Mouse (Mus musculus) intestine, embryonic 15.5 days (tissue): ENCODE measurements around the gene Drc1. TPM values are rescaled to one million over a fixed set of nuclear protein-coding genes. Genes with fewer than 3 reads are reported as not detected.

ENCODE experiments used
- ATAC-seq: fragments of 200-750 bp; cut with Nextera tagmentation; 2 replicates; pipeline ENCODE4 v1.8.0; 2017; ENCODE audit warnings: moderate TSS enrichment, moderate library complexity
- H3K27ac ChIP-seq: fragments of 300-500 bp; sonication (generic); 2 replicates; pipeline ENCODE4 v1.5.1; 2015; ENCODE audit warnings: mild to moderate bottlenecking, inconsistent platforms
- H3K27me3 ChIP-seq: fragments of 300-500 bp; sonication (generic); replicated peaks from 2 replicates; pipeline ENCODE4 v1.6.1; 2015; ENCODE audit warnings: inconsistent platforms
- H3K36me3 ChIP-seq: fragments of 300-500 bp; sonication (generic); 2 replicates; pipeline ENCODE4 v1.6.1; 2015; ENCODE audit warnings: inconsistent platforms
- H3K4me1 ChIP-seq: fragments of 300-500 bp; sonication (generic); replicated peaks from 2 replicates; pipeline ENCODE4 v1.6.1; 2015; ENCODE audit warnings: inconsistent platforms
- H3K4me2 ChIP-seq: fragments of 300-500 bp; sonication (generic); replicated peaks from 2 replicates; pipeline ENCODE4 v1.6.1; 2015; ENCODE audit warnings: mild to moderate bottlenecking, inconsistent platforms
- H3K4me3 ChIP-seq: fragments of 300-500 bp; sonication (generic); replicated peaks from 2 replicates; pipeline ENCODE4 v1.5.1; 2015; ENCODE audit warnings: inconsistent platforms
- H3K9ac ChIP-seq: fragments of 300-500 bp; sonication (generic); 2 replicates; pipeline ENCODE4 v1.6.1; 2015; ENCODE audit warnings: inconsistent platforms
- H3K9me3 ChIP-seq: fragments of 300-500 bp; sonication (generic); 2 replicates; pipeline ENCODE4 v1.6.1; 2016; ENCODE audit warnings: inconsistent platforms
- WGBS: fragments of 180-500 bp; shearing (Covaris S2); methylation state at CpG from one replicate; pipeline ENCODE4 v1.1.7; 2015; 5-methylcytosine and 5-hydroxymethylcytosine counted together
- polyA plus RNA-seq: library from polyadenylated mRNA; unstranded; fragments of >200 nt; fragmentation: Nextera tagmentation; extraction: Ambion mirVana; gene quantifications from 2 replicates; pipeline ENCODE4 v1.2.1, GENCODE M21; 2015

Gene Drc1
- polyA plus RNA-seq, 1 experiment from 2014 or later, result 0.38 TPM

GRCm38 (mm10) chr5:30255567-30256354, 25.4 kb upstream of the Drc1 start:
- ATAC-seq, result no peak
- H3K27ac ChIP-seq, result no peak overlapping the region
- H3K4me3 ChIP-seq, result no peak overlapping the region
- H3K4me1 ChIP-seq, result no peaks in the 10 kb centered on the region
- no peaks in the 10 kb centered on the region for H3K27me3 ChIP-seq
- H3K9me3 ChIP-seq, result no peaks in the 10 kb centered on the region
- H3K4me2 ChIP-seq, result no peak overlapping the region
- 64% methylated on average over 12 of the region's 12 CpGs for WGBS
- H3K36me3 ChIP-seq, result peaks cover 4% of the 10 kb centered on the region; the same call in 1 of the 2 replicates
- H3K9ac ChIP-seq, result no peak overlapping the region

- Histone ChIP-seq H3K9ac (no peak overlapping the region), H3K9me3 (no peaks in the 10 kb centered on the region), H3K27me3 (no peaks in the 10 kb centered on the region), H3K36me3 (peaks cover 4% of the 10 kb centered on the region; the same call in 1 of the 2 replicates), H3K4me2 (no peak overlapping the region), H3K27ac (no peak overlapping the region), H3K4me1 (no peaks in the 10 kb centered on the region), H3K4me3 (no peak overlapping the region)
- no peak for ATAC-seq
- WGBS, result 90% methylated on average over 7 of the region's 7 CpGs
Observed at GRCm38 (mm10) chr5:30258776-30259175, 22.4 kb upstream of the Drc1 start.

GRCm38 (mm10) chr5:30270571-30271190, 10.5 kb upstream of the Drc1 start:
- Histone ChIP-seq H3K4me2 (no peak overlapping the region), H3K4me1 (0 out of 2 replicates have a peak, but pooled peaks cover 2% of the 10 kb centered on the region), H3K36me3 (peaks cover 11% of the 10 kb centered on the region; the same call in 1 of the 2 replicates), H3K27me3 (no peaks in the 10 kb centered on the region), H3K9me3 (no peaks in the 10 kb centered on the region), H3K4me3 (no peak overlapping the region), H3K27ac (0 out of 2 replicates have a peak overlapping the region, but pooled peaks have one; percentile 1), H3K9ac (no peak overlapping the region; the same call in 1 of the 2 replicates)
- no peak for ATAC-seq
- WGBS, result 70% methylated on average over 11 of the region's 11 CpGs

GRCm38 (mm10) chr5:30271599-30272281, 9.4 kb upstream of the Drc1 start:
- H3K27ac ChIP-seq, result no peak overlapping the region
- no peak overlapping the region for H3K4me2 ChIP-seq
- ATAC-seq, result no peak
- no peaks in the 10 kb centered on the region for H3K9me3 ChIP-seq
- H3K4me1 ChIP-seq, result 0 out of 2 replicates have a peak, but pooled peaks cover 2% of the 10 kb centered on the region
- H3K27me3 ChIP-seq, result no peaks in the 10 kb centered on the region
- H3K36me3 ChIP-seq, result peaks cover 7% of the 10 kb centered on the region; the same call in 1 of the 2 replicates
- no peak overlapping the region for H3K9ac ChIP-seq
- H3K4me3 ChIP-seq, result no peak overlapping the region
- 79% methylated on average over 11 of the region's 11 CpGs for WGBS

GRCm38 (mm10) chr5:30276361-30276760, 4.8 kb upstream of the Drc1 start:
- H3K9ac ChIP-seq, result no peak overlapping the region
- WGBS, result 85% methylated on average over 2 of the region's 2 CpGs
- no peak overlapping the region for H3K4me3 ChIP-seq
- H3K9me3 ChIP-seq, result no peaks in the 10 kb centered on the region
- no peak overlapping the region for H3K27ac ChIP-seq
- H3K4me2 ChIP-seq, result no peak overlapping the region
- no peak for ATAC-seq
- H3K27me3 ChIP-seq, result no peaks in the 10 kb centered on the region
- 0 out of 2 replicates have a peak, but pooled peaks cover 3% of the 10 kb centered on the region for H3K4me1 ChIP-seq
- H3K36me3 ChIP-seq, result no peaks in the 10 kb centered on the region

- no peaks in the 10 kb centered on the region for H3K27me3 ChIP-seq
- ATAC-seq, result peak; percentile 37
- 0 out of 2 replicates have a peak, but pooled peaks cover 3% of the 10 kb centered on the region for H3K4me1 ChIP-seq
- H3K9ac ChIP-seq, result no peak overlapping the region
- no peak overlapping the region; the same call in 1 of the 2 replicates for H3K4me2 ChIP-seq
- no peak overlapping the region for H3K4me3 ChIP-seq
- no peaks in the 10 kb centered on the region for H3K36me3 ChIP-seq
- 51% methylated on average over 3 of the region's 3 CpGs for WGBS
- H3K27ac ChIP-seq, result 0 out of 2 replicates have a peak overlapping the region, but pooled peaks have one; percentile 28
- H3K9me3 ChIP-seq, result no peaks in the 10 kb centered on the region
Observed at GRCm38 (mm10) chr5:30278952-30279351, 2.2 kb upstream of the Drc1 start.

- WGBS, result 66% methylated on average over 4 of the region's 4 CpGs
- H3K27ac ChIP-seq, result no peak overlapping the region
- ATAC-seq, result peak; percentile 90
Observed at GRCm38 (mm10) chr5:30279446-30279845, 1.7 kb upstream of the Drc1 start.

GRCm38 (mm10) chr5:30280864-30281263, 324 bp upstream of the Drc1 start:
- Histone ChIP-seq H3K27ac (no peak overlapping the region), H3K27me3 (no peaks in the 10 kb centered on the region), H3K4me1 (0 out of 2 replicates have a peak, but pooled peaks cover 3% of the 10 kb centered on the region), H3K9me3 (peaks cover 3% of the 10 kb centered on the region; the same call in 1 of the 2 replicates), H3K4me2 (peak overlapping the region; percentile 68), H3K4me3 (peak overlapping the region; percentile 35; the same call in 1 of the 2 replicates), H3K36me3 (no peaks in the 10 kb centered on the region), H3K9ac (no peak overlapping the region)
- ATAC-seq, result no peak
- 41% methylated on average over 9 of the region's 9 CpGs for WGBS

More at GRCm38 (mm10) chr5:30279446-30279845, 1.7 kb upstream of the Drc1 start:
- Histone ChIP-seq H3K27me3 (no peaks in the 10 kb centered on the region), H3K9ac (no peak overlapping the region), H3K36me3 (no peaks in the 10 kb centered on the region), H3K4me2 (no peak overlapping the region), H3K4me3 (no peak overlapping the region), H3K4me1 (0 out of 2 replicates have a peak, but pooled peaks cover 3% of the 10 kb centered on the region), H3K9me3 (no peaks in the 10 kb centered on the region)

GRCm38 (mm10) chr5:30285944-30286799, 5.0 kb downstream of the Drc1 start:
- peak overlapping the region; percentile 34 for H3K4me2 ChIP-seq
- no peaks in the 10 kb centered on the region for H3K27me3 ChIP-seq
- peaks cover 5% of the 10 kb centered on the region; the same call in 1 of the 2 replicates for H3K4me1 ChIP-seq
- WGBS, result 57% methylated on average over 10 of the region's 10 CpGs
- no peak overlapping the region for H3K4me3 ChIP-seq
- no peaks in the 10 kb centered on the region for H3K36me3 ChIP-seq
- ATAC-seq, result peak; percentile 77
- peak overlapping the region; percentile 52; the same call in 1 of the 2 replicates for H3K27ac ChIP-seq
- H3K9ac ChIP-seq, result no peak overlapping the region
- H3K9me3 ChIP-seq, result peaks cover 3% of the 10 kb centered on the region; the same call in 1 of the 2 replicates

- Histone ChIP-seq H3K36me3 (no peaks in the 10 kb centered on the region), H3K9me3 (peaks cover 3% of the 10 kb centered on the region; the same call in 1 of the 2 replicates), H3K4me3 (no peak overlapping the region), H3K4me2 (no peak overlapping the region), H3K9ac (no peak overlapping the region), H3K27me3 (no peaks in the 10 kb centered on the region), H3K27ac (peak overlapping the region; percentile 52; the same call in 1 of the 2 replicates), H3K4me1 (peaks cover 5% of the 10 kb centered on the region; the same call in 1 of the 2 replicates)
- ATAC-seq, result peak; percentile 77
- WGBS, result 62% methylated on average over 9 of the region's 9 CpGs
Observed at GRCm38 (mm10) chr5:30287106-30287882, 6.1 kb downstream of the Drc1 start.
